Mouse (Mus musculus) liver, postnatal 0 days (tissue): ENCODE data around the gene 2200002J24Rik.

ENCODE experiments used
- CTCF ChIP-seq: sonication (generic); IDR thresholded peaks from 2 replicates; pipeline ENCODE4 v1.5.1; 2016; ENCODE audit warnings: antibody characterized with exemption, low read depth
- EP300 ChIP-seq: IDR thresholded peaks from 2 replicates; pipeline ENCODE4 v1.6.1; 2016; ENCODE audit warnings: antibody characterized with exemption, low read depth, mild to moderate bottlenecking

DNA sequence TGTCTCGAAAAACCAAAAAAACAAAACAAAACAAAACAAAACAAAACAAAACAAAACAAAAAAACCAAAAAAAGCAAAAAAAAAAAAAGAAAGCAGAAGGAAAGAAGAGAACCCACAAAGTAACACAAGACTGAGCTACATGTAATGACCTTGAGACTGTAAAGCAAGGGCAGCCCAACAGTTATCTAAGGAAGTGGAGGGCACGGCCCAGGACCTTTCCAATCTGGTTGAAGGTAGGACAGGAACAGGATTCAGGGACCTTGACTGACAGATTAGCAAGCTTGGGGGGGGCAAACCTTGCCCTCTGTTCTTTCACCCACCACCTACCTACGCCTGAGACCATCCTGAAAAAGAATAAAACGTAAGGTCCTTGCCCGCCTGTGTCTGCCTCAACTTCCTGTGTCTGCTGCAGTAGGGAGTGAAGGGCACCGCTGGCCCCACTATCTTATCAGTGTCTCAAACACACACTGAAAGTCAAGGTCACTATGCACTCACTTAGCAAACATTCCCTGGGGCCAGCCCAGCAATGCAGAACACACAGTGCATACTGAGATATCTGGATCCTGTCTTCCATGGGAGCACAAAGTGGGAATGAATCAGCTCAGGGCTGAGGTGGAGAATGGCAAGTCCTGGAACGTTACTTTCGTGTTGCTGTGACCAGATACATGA lies 7.6 kb downstream of the 2200002J24Rik start:
- TF ChIP-seq CTCF (no peak), EP300 (no peak)
